Mouse (Mus musculus) liver, embryonic 11.5 days (tissue): Measurements from ENCODE around the gene Tbl1xr1. TPM values are rescaled to one million over a fixed set of nuclear protein-coding genes. Genes with fewer than 3 reads are reported as not detected.

Experiments used
- ATAC-seq: fragments of 200-750 bp; cut with Nextera tagmentation; replicated peaks from 2 replicates; pipeline ENCODE4 v1.8.0; 2017; ENCODE audit warnings: moderate number of reproducible peaks, mild to moderate bottlenecking, moderate TSS enrichment, moderate library complexity; ENCODE audit not compliant: low FRiP score
- DNase-seq: peaks from one replicate; pipeline ENCODE4 v3.0.0-alpha.2; 2017; ENCODE audit warnings: low spot score
- H3K27ac ChIP-seq: fragments of 300-500 bp; sonication (generic); 2 replicates; pipeline ENCODE4 v1.5.1; 2014; ENCODE audit warnings: mild to moderate bottlenecking, low read depth, low read length, control low read depth
- H3K27me3 ChIP-seq: fragments of 300-500 bp; sonication (generic); replicated peaks from 2 replicates; pipeline ENCODE4 v1.6.1; 2014; ENCODE audit warnings: low read length, mixed read lengths; ENCODE audit not compliant: control insufficient read depth, insufficient read depth
- H3K36me3 ChIP-seq: fragments of 300-500 bp; sonication (generic); 2 replicates; pipeline ENCODE4 v1.6.1; 2014; ENCODE audit warnings: mild to moderate bottlenecking, low read length, moderate library complexity, mixed read lengths; ENCODE audit not compliant: control insufficient read depth, insufficient read depth
- H3K4me1 ChIP-seq: fragments of 300-500 bp; sonication (generic); replicated peaks from 2 replicates; pipeline ENCODE4 v1.6.1; 2014; ENCODE audit warnings: low read length, mixed read lengths; ENCODE audit not compliant: control insufficient read depth, insufficient read depth
- H3K4me2 ChIP-seq: fragments of 300-500 bp; sonication (generic); 2 replicates; pipeline ENCODE4 v1.6.1; 2014; ENCODE audit warnings: mild to moderate bottlenecking, control low read depth, moderate library complexity
- H3K4me3 ChIP-seq: fragments of 300-500 bp; sonication (generic); 2 replicates; pipeline ENCODE4 v1.5.1; 2014; ENCODE audit warnings: low read depth, low read length, control low read depth
- H3K9ac ChIP-seq: fragments of 300-500 bp; sonication (generic); 2 replicates; pipeline ENCODE4 v1.6.1; 2014; ENCODE audit warnings: low read depth, low read length, control low read depth
- H3K9me3 ChIP-seq: fragments of 300-500 bp; sonication (generic); 2 replicates; pipeline ENCODE4 v1.6.1; 2016; ENCODE audit warnings: low read length, inconsistent platforms, mixed read lengths; ENCODE audit not compliant: control insufficient read depth
- WGBS: fragments of 180-500 bp; shearing (Covaris S2); extraction: QIAGEN DNeasy Blood & Tissue Kit; methylation state at CpG from one replicate; pipeline ENCODE4 v1.1.7; 2014; 5-methylcytosine and 5-hydroxymethylcytosine counted together
- polyA plus RNA-seq: library from polyadenylated mRNA; unstranded; fragments of >200 nt; fragmentation: Nextera tagmentation; extraction: Ambion mirVana; gene quantifications from 2 replicates; pipeline ENCODE4 v1.2.1, GENCODE M21; 2014

The Tbl1xr1 gene
- polyA plus RNA-seq, 1 experiment from 2014 or later, result 21.2 TPM

DNA sequence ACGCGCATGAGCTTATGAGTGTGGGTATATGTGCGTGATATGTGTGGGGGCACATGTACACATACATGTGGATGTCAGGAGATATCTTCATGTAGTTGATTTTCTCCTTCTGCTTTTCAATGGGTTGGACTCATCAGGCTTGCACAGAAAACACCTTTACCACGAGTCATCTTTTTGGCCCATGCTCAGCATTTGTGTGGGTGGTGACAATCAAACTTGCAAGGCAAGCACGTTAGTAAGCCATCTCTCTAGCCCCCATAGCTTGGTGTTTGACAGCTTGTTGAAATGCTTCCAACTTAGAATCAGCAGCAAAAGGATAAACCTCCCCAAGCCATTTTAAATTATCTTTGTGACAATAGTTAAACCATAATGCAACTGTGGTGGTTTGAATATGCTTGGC, 7.8 kb upstream of the Tbl1xr1 start:
- Histone ChIP-seq H3K27ac (no peak overlapping the region), H3K36me3 (no peaks in the 10 kb centered on the region), H3K9me3 (no peaks in the 10 kb centered on the region), H3K4me3 (no peak overlapping the region), H3K4me2 (no peak overlapping the region), H3K27me3 (no peaks in the 10 kb centered on the region), H3K9ac (no peak overlapping the region), H3K4me1 (no peaks in the 10 kb centered on the region)
- 85% methylated on average over 5 of the region's 5 CpGs for WGBS
- DNase-seq (no peak), ATAC-seq (no peak)

GRCm38 (mm10) chr3:22073916-22074315, 2.5 kb upstream of the Tbl1xr1 start:
- Histone ChIP-seq H3K27ac (no peak overlapping the region), H3K9ac (no peak overlapping the region), H3K4me3 (no peak overlapping the region), H3K4me2 (no peak overlapping the region), H3K27me3 (no peaks in the 10 kb centered on the region), H3K4me1 (peaks cover 18% of the 10 kb centered on the region), H3K9me3 (no peaks in the 10 kb centered on the region), H3K36me3 (no peaks in the 10 kb centered on the region)
- DNase-seq (no peak), ATAC-seq (no peak)
- 77% methylated on average over 1 of the region's 1 CpGs for WGBS

DNA sequence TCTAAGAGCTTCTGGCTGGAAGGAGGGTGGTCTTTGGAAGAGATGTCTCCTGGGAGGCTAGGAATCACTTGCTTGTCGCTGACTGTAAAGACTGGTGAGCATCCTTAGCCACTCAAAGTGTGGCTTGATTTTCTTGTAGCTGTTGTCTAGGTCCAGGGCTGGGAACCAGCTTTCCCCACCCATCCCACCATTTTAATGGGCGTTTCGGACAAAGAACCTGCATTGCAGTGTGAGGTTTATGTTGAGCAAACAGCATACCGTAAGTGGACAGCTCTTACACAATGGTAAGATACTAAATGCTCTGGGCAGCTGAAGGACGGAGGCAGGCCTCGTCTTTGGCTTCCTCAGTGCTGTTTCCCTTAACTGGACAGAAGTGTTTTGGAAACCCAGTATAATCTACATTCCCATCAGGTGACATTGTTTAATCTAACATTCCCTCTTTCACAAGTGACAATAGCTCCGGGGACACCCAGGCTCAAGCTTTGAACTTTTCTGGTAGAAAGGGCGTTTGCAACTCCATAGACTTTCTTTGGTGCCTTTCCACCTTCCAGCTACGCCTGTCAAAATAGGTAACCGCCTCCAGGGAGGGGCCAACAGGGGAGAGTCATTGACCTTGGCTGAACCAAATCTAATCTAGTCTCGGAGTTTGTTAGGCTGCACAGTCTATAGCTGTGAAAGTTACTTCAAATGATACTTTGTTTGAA, 1.7 kb upstream of the Tbl1xr1 start:
- DNase-seq (peak; percentile 57), ATAC-seq (peak; percentile 53)
- H3K27ac ChIP-seq, result no peak overlapping the region
- peaks cover 24% of the 10 kb centered on the region for H3K4me1 ChIP-seq
- no peaks in the 10 kb centered on the region; the same call in 1 of the 2 replicates for H3K36me3 ChIP-seq
- H3K9me3 ChIP-seq, result no peaks in the 10 kb centered on the region
- H3K4me2 ChIP-seq, result peak overlapping the region; percentile 85
- peak overlapping the region; percentile 86 for H3K4me3 ChIP-seq
- WGBS, result 24% methylated on average over 11 of the region's 11 CpGs
- H3K9ac ChIP-seq, result no peak overlapping the region
- H3K27me3 ChIP-seq, result no peaks in the 10 kb centered on the region

DNA sequence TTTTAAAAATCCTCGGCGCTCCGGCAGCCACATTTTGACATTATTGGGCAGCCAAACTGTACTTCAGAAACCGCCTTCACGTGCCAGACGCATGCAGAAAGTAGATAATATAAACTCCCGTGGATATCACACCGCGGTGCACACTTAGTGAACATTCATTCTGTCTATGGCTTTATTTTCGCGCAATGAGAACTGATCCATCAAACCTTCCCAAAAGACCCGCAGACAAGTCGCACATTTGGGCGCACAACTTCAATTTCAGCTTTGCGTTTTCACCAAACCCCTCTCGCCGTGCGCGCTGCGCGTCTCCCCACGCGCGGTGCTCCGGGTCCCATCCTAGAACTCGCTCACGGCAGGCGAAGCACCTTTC, 950 bp upstream of the Tbl1xr1 start:
- H3K27ac ChIP-seq, result peak overlapping the region; percentile 98
- peak overlapping the region; percentile 85 for H3K4me2 ChIP-seq
- H3K4me1 ChIP-seq, result peaks cover 24% of the 10 kb centered on the region
- H3K4me3 ChIP-seq, result peak overlapping the region; percentile 86
- WGBS, result under 1% methylated on average over 28 of the region's 28 CpGs
- H3K36me3 ChIP-seq, result no peaks in the 10 kb centered on the region; the same call in 1 of the 2 replicates
- ATAC-seq (no peak), DNase-seq (peak; percentile 62)
- H3K9ac ChIP-seq, result peak overlapping the region; percentile 83
- no peaks in the 10 kb centered on the region for H3K27me3 ChIP-seq
- H3K9me3 ChIP-seq, result no peaks in the 10 kb centered on the region

- Histone ChIP-seq H3K36me3 (no peaks in the 10 kb centered on the region; the same call in 1 of the 2 replicates), H3K4me3 (peak overlapping the region; percentile 86), H3K27ac (peak overlapping the region; percentile 98), H3K27me3 (no peaks in the 10 kb centered on the region), H3K4me1 (peaks cover 24% of the 10 kb centered on the region), H3K9me3 (no peaks in the 10 kb centered on the region), H3K9ac (peak overlapping the region; percentile 83), H3K4me2 (peak overlapping the region; percentile 85)
- DNase-seq (peak; percentile 86), ATAC-seq (peak; percentile 75)
- 1% methylated on average over 50 of the region's 70 CpGs for WGBS
Observed at GRCm38 (mm10) chr3:22075887-22076560, 428 bp upstream of the Tbl1xr1 start.

DNA sequence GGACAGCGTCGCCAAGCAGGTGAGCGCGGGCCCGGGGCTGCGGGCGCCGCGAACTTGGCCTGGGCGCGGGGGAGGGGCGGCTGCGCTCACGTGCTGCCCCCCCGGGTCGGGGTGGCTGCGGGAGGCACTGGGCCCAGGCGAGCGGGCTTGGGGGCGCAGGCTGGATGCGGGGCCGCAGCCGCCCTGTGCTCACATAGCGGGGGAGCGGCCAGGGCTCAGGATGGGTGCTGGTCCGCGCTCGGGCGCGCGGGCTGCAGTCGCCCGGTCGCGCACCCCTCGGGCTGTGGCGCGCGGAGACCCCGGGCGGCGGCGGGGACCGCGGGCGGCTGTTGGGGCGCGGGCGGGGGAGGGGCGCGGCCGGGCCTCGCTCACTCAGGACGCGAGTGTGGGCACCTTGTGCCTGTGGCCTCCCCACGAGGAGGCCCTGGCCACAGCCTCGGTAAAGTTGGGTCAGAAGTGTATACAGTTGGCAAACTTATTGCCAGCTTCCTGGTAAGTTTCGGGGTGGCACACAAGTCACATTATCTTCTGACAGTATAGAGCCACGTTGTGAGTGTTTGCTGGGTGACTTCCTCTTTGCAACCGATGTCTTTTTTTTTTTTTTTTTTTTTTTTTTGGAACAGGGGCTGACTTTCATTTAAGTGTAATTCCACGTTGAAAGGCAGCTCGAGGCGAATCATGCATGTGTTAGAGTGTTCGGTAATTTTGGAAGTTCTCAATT, 644 bp downstream of the Tbl1xr1 start:
- peak overlapping the region; percentile 96 for H3K9ac ChIP-seq
- peaks cover 35% of the 10 kb centered on the region for H3K4me1 ChIP-seq
- H3K27ac ChIP-seq, result peak overlapping the region; percentile 98
- no peaks in the 10 kb centered on the region for H3K9me3 ChIP-seq
- H3K4me2 ChIP-seq, result peak overlapping the region; percentile 85
- no peaks in the 10 kb centered on the region for H3K27me3 ChIP-seq
- DNase-seq (peak; percentile 68), ATAC-seq (peak; percentile 55)
- under 1% methylated on average over 58 of the region's 64 CpGs for WGBS
- H3K36me3 ChIP-seq, result no peaks in the 10 kb centered on the region; the same call in 1 of the 2 replicates
- peak overlapping the region; percentile 86 for H3K4me3 ChIP-seq

- ATAC-seq, result no peak
- Histone ChIP-seq H3K4me1 (peaks cover 42% of the 10 kb centered on the region), H3K27ac (peak overlapping the region; percentile 98), H3K9ac (peak overlapping the region; percentile 96), H3K27me3 (no peaks in the 10 kb centered on the region), H3K4me2 (peak overlapping the region; percentile 85), H3K36me3 (no peaks in the 10 kb centered on the region; the same call in 1 of the 2 replicates), H3K4me3 (peak overlapping the region; percentile 86), H3K9me3 (no peaks in the 10 kb centered on the region)
- no peak for DNase-seq
- whole genome bisulfite sequencing, result 4% methylated on average over 9 of the region's 9 CpGs
Observed at GRCm38 (mm10) chr3:22077657-22078475, 1.4 kb downstream of the Tbl1xr1 start.

DNA sequence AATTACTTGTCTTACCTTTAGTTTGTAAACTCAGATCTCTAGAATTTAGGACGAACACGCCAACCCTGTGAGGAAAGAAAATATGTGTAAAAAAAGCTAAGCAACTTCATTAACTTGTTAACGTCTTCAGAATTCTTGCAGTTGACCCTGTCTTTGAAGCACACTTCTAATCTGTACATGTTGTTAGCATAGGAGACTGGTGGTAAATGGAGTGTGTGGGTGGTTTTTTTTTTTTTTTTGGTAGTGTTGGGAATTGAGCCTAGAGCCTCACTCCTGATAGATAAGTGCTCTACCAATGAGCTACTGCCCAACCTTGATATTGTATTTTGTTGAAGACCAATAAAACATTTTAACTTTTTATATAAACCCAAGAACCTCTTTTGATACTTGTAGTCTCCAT, 2.1 kb downstream of the Tbl1xr1 start:
- no peaks in the 10 kb centered on the region for H3K27me3 ChIP-seq
- no peak overlapping the region; the same call in 1 of the 2 replicates for H3K9ac ChIP-seq
- peak overlapping the region; percentile 86 for H3K4me3 ChIP-seq
- peak overlapping the region; percentile 85 for H3K4me2 ChIP-seq
- H3K9me3 ChIP-seq, result no peaks in the 10 kb centered on the region
- peaks cover 48% of the 10 kb centered on the region for H3K4me1 ChIP-seq
- 51% methylated on average over 3 of the region's 3 CpGs for WGBS
- ATAC-seq (no peak), DNase-seq (no peak)
- H3K36me3 ChIP-seq, result no peaks in the 10 kb centered on the region; the same call in 1 of the 2 replicates
- H3K27ac ChIP-seq, result no peak overlapping the region
